Mouse (Mus musculus): Measurements from ENCODE around the gene Rims1.

DNA sequence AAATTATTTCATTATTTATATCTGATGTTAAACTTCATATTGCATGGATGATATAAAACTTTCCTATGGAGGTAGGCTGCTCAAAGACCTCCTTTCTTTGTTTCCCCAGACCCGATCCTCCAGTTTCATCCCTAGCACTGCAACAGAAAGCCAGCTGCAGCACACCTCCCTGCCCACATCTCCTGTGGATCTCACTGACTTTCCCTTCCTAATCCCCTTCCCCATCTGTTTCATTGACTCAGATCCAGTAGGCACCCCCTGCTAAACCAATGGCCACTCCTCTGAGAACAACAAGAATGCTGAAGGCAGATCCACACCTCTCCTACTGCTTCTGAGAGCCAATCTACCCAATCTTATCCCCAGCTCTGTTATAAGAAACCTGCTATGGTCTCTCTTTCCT is 259.5 kb downstream of the Rims1 start:
- no peak for TF ChIP-seq CTCF (IDR thresholded peaks at IDR 0.05; ENCODE audit: low read depth, low read length)
- TF ChIP-seq POLR2A (IDR thresholded peaks at IDR 0.05; ENCODE audit: insufficient read depth, low read length): no peak
- no peak for TF ChIP-seq EP300 (IDR thresholded peaks at IDR 0.05; ENCODE audit: insufficient read depth, low read depth, low read length)
